Mouse (Mus musculus): Measurements from ENCODE around the gene Acox3.

The Acox3 gene

DNA sequence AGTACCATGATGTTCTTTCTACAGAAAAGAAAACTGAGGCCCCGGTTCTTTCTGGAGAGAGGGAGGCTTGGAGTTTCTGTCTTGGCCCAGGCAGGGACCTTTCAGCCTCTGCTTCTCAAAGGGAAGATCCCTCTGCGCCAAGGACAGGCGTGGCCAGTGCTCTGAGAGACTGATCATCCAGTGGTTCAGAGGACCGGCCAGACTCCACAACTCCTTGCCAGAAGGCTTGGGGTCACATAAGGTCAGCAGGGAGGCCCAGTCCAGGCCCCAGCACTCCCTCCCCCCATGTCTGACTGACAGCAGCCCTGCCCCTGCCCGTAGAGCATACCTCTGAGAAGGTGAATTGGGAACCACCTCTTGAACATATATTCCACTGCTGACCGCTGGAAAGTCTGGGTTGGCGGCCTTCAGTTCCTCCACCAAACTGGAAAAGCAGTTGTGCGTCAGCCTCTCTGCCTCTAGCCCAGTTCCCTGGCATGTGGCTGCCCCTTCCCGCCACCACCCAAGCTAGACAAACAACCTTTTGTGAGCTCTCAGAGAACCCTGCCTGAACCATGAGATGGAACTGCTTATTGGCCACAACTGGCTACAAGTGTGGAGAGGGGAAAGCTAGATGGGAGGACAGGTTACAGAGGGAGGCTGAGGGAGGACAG is 71.0 kb downstream of the Acox3 start:
- no peak for DNase-seq

- no peak for DNase-seq
Observed at GRCm38 (mm10) chr5:35655753-35656485, 73.1 kb downstream of the Acox3 start.

DNA sequence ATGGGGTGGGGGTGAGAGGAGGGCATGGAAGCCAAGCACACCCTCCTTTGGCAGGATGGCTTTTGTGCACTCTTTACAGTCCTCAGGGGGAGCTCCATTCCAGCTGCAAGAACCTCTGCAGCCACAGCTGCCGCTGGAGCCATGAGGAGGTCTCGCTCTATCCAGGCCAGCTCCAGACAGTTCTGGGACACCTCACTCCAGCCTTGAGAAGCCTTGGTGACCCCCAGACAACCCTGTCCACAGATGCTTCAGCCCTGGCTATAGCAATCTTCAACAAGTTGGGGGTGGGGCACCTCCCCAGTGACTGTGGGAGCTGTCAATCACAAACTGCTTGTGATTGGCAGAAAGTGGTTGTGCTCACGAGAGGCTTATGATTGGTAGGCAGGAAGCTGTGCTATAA is 76.7 kb downstream of the Acox3 start:
- DNase-seq: no peak

DNA sequence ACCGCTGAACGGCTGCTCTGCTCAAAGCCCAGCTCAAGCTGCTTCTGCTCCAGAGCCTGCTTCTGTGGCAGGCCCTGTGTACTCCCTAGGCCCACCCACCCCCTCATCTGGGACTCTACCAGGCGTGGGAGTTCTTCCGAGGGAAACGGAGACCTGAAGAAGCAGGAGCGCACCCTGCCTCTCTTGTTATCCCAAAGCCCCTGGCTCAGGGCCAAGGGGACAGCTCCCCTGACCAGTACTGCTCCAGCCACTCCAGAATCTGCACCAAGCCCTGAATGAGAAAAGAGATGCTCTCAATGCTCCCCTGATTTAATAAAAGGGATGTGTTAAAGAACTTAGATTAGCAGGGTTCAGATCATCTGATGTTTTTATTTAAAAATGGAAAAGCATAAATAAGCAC is 78.4 kb downstream of the Acox3 start:
- DNase-seq: no peak

DNA sequence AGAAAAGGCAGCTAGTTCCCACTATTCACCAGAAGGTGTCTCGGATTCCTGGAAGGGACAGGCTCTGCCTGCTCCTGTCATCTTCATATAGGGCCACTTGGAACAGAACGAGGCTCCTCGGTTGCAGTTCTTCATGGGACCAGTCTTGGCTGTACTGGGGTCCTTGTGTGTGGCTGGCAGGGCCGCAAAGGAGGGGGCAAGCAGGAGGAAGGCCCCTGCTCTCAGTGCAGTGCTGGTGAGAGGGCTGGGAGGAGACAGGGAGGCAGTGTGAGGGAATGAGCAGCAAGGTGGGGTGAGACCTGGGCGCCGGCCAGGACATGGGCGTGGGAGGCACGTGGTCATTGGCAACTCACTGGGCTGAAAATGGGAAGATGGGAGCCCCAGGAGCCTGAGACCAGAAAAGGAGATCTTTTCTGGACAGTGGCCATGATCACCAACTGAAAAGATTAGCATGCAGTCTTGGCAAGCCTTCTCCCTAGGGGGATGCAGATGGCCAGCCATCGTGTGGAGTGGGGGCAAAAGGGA is 79.2 kb downstream of the Acox3 start:
- no peak for DNase-seq
